Mouse (Mus musculus): Measurements from ENCODE around the gene Tbx22.

The Tbx22 gene

GRCm38 (mm10) chrX:107667664-107668063 is at the start of gene Tbx22:
Tbx22 (plus strand) TSS chrX:107667964.
- DNase-seq: no peak

- DNase-seq: no peak
These were observed 913 bp downstream of the Tbx22 start for GRCm38 (mm10) chrX:107668677-107669076.

GRCm38 (mm10) chrX:107679203-107679602 is 11.4 kb downstream of the Tbx22 start:
- no peak for DNase-seq

- DNase-seq: no peak
These were observed 40.8 kb downstream of the Tbx22 start for GRCm38 (mm10) chrX:107708584-107708983.

GRCm38 (mm10) chrX:107723541-107723940 is 55.8 kb downstream of the Tbx22 start:
- no peak for DNase-seq
